Mouse (Mus musculus): Measurements from ENCODE around the gene Rab40c.

DNA sequence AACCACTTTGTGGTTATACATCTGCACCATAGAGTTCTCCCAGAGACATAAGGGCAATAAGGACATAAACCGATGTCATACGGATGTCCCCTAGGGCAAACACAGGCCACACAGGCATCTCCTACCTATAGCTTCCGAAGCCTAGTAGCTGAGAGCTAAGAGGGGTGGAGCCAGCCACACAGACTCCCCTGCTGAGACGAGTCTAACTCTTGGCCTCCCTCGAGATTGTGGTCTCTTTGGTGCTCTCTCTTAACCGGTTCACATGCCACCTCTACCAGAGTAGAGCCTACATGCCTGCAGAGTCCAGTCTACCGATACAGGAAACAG, 52.1 kb downstream of the Rab40c start:
- TF ChIP-seq CTCF (IDR thresholded peaks at IDR 0.05; ENCODE audit: low read depth) (no peak), EP300 (IDR thresholded peaks at IDR 0.05; ENCODE audit: low read depth) (no peak)
